Mouse (Mus musculus): ENCODE data around the gene Dgcr2. TPM values are rescaled to one million over a fixed set of nuclear protein-coding genes. Genes with fewer than 3 reads are reported as not detected.
A peak's percentile ranks its signal among the peaks of the same experiment; 100 is the strongest.

Dgcr2 gene
- polyA plus RNA-seq, 1 experiment = 6.8 TPM

DNA sequence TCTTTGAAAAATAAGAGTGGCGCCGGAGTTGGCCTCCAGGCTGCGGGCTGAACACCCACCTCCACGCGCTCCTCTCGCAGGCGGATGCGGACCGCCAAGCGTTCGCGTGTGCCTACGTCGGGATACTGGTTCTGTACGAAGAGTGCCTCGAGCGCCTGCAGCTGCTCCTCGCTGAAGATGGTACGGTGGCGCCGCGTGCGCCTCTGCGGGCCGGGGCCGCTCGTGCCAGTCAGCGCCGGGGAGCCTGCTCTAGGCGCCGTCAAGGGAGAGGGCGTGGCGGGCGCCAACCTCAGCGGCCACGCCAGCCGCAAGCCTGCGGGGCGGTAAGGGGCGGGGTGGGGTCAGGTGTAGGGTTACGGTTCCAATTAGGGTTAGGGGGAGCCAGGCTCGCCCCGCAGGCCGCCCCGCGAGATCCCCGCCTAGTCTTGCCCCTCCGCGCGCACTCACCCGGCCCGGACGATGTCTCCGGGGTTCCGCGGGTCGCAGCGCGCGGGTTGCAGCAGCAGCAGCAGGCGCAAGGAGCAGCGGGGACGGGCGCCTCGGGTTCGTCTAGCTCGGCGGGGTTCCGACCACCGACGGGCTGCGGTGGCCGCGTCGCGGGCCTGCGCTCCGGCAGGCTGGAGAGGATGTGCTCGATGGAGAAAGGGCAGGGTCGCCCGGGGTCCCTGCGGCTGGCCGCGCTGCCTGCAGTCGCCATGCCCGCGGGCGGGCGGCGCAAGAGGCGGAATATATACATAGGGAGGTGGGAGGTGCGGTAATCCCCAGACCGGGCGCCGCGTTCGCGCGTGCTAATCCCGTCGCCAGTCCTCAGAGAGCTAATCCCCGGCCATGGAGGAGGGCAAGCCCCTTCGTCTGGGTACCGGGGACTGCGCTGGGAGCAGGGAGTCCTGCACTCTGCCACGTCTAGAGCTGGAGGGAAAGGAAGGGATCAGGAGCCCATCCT is 16.2 kb upstream of the Dgcr2 start, which contains the start of gene Gsc2:
Gene Gsc2 (minus strand): TSS at position 753 of the 943 bp plus-strand sequence.
- Histone ChIP-seq H3K4me1 (peaks cover 40% of the 10 kb centered on the region), H3K27me3 (replicated peaks) (peaks cover 67% of the 10 kb centered on the region), H3K9me3 (peaks cover 16% of the 10 kb centered on the region), H3K4me3 (replicated peaks) (peak within 1 kb of the TSS; percentile 88), H3K36me3 (replicated peaks; ENCODE audit: low read length) (peaks cover 3% of the 10 kb centered on the region)
- TF ChIP-seq FLI1 (IDR thresholded peaks at IDR 0.05; ENCODE audit: low read length) (no peak), GATA1 (IDR thresholded peaks at IDR 0.05; ENCODE audit: borderline replicate concordance, low read length) (no peak)

DNA sequence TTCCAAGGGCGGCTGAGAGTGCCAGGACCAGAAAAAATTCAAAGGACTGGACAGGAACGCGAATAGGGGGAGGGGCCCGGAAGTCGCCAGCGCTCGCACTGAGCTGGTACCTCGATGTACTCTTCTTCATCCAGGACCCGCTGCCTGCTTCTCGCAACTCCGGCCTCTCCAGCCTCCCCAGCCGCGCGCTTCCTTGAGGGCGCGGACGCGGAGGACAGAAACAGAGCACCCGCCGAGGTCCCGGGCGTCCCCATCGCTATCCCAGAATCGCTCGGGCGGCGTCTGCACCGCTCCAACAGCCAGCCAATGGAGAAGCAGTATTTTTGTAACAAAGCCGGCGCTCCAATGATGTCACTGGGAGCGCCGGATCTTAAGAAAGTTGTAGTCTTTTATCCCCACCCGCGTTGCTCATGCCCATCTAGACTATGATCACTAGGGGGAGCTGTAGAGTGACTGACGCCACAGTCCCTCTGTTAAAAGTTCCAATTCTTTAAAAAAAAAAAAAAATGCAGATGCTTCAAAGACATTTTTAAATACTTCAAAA is 12.8 kb upstream of the Dgcr2 start, which contains the start of gene Ess2:
Gene Ess2 (minus strand): TSS at position 297 of the 544 bp plus-strand sequence.
- H3K36me3 ChIP-seq (replicated peaks; ENCODE audit: low read length) = peaks cover 37% of the 10 kb centered on the region
- peaks cover 44% of the 10 kb centered on the region for H3K27me3 ChIP-seq (replicated peaks)
- TF ChIP-seq GATA1 (IDR thresholded peaks at IDR 0.05; ENCODE audit: borderline replicate concordance, low read length) (no peak), FLI1 (IDR thresholded peaks at IDR 0.05; ENCODE audit: low read length) (no peak)
- peak within 1 kb of the TSS; percentile 97 for H3K4me3 ChIP-seq (replicated peaks)
- 0 out of 2 replicates have a peak, but pooled peaks cover 4% of the 10 kb centered on the region for H3K9me3 ChIP-seq
- H3K4me1 ChIP-seq = peaks cover 37% of the 10 kb centered on the region

GRCm38 (mm10) chr16:17896091-17896490 is 2.3 kb downstream of the Dgcr2 start:
- Histone ChIP-seq H3K4me3 (replicated peaks) (no peak overlapping the region), H3K36me3 (replicated peaks; ENCODE audit: low read length) (peaks cover 30% of the 10 kb centered on the region), H3K27me3 (replicated peaks) (peaks cover 26% of the 10 kb centered on the region), H3K4me1 (peaks cover 15% of the 10 kb centered on the region), H3K9me3 (no peaks in the 10 kb centered on the region)
- TF ChIP-seq FLI1 (IDR thresholded peaks at IDR 0.05; ENCODE audit: low read length) (no peak), GATA1 (IDR thresholded peaks at IDR 0.05; ENCODE audit: borderline replicate concordance, low read length) (no peak)

DNA sequence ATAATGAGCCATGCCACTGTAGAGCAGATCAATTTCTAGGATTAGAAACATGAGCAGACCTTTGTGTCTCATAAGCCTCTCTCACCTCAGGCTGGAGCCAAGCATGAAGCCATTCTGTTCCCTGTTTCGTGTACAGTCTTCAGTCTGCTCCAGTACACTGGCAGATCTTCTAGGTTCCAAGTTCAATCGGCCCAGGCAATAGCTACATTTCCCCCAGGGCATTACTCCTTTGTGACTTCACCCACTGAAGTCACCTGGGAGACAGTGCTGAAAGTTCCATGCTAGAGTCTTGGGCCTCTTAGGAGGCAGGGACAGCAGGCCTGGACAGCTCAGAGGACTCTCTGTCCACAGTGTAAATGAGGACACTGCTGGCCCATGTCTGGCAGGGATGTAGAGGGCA is 4.4 kb downstream of the Dgcr2 start, which contains the start of gene Tssk1:
Gene Tssk1 (plus strand): TSS at position 301 of the 400 bp plus-strand sequence.
- H3K36me3 ChIP-seq (replicated peaks; ENCODE audit: low read length) = peaks cover 14% of the 10 kb centered on the region
- TF ChIP-seq FLI1 (IDR thresholded peaks at IDR 0.05; ENCODE audit: low read length) (no peak), GATA1 (IDR thresholded peaks at IDR 0.05; ENCODE audit: borderline replicate concordance, low read length) (no peak)
- peaks cover 26% of the 10 kb centered on the region for H3K27me3 ChIP-seq (replicated peaks)
- no peaks in the 10 kb centered on the region for H3K9me3 ChIP-seq
- no peak within 1 kb of the TSS for H3K4me3 ChIP-seq (replicated peaks)
- peaks cover 30% of the 10 kb centered on the region for H3K4me1 ChIP-seq

- Histone ChIP-seq H3K4me3 (replicated peaks) (no peak overlapping the region), H3K36me3 (replicated peaks; ENCODE audit: low read length) (peaks cover 6% of the 10 kb centered on the region), H3K4me1 (peaks cover 29% of the 10 kb centered on the region), H3K9me3 (no peaks in the 10 kb centered on the region), H3K27me3 (replicated peaks) (peaks cover 26% of the 10 kb centered on the region)
- TF ChIP-seq GATA1 (IDR thresholded peaks at IDR 0.05; ENCODE audit: borderline replicate concordance, low read length) = no peak
These were observed 5.8 kb downstream of the Dgcr2 start for GRCm38 (mm10) chr16:17892606-17893005.

- Histone ChIP-seq H3K4me3 (replicated peaks) (peak within 1 kb of the TSS; percentile 98), H3K9me3 (no peaks in the 10 kb centered on the region), H3K4me1 (peaks cover 31% of the 10 kb centered on the region), H3K27me3 (replicated peaks) (peaks cover 25% of the 10 kb centered on the region), H3K36me3 (replicated peaks; ENCODE audit: low read length) (peaks cover 6% of the 10 kb centered on the region)
- no peak for TF ChIP-seq GATA1 (IDR thresholded peaks at IDR 0.05; ENCODE audit: borderline replicate concordance, low read length)
- TF ChIP-seq FLI1 (IDR thresholded peaks at IDR 0.05; ENCODE audit: low read length) = no peak
These were observed 6.8 kb downstream of the Dgcr2 start, which contains the start of gene Gm20518 for GRCm38 (mm10) chr16:17891567-17891959. TSS of gene Gm20518 (minus strand) at chr16:17891671.

GRCm38 (mm10) chr16:17890917-17891566 is 7.3 kb downstream of the Dgcr2 start:
- peaks cover 35% of the 10 kb centered on the region for H3K4me1 ChIP-seq
- H3K4me3 ChIP-seq (replicated peaks) = peak overlapping the region; percentile 98
- H3K9me3 ChIP-seq = no peaks in the 10 kb centered on the region
- no peak for TF ChIP-seq GATA1 (IDR thresholded peaks at IDR 0.05; ENCODE audit: borderline replicate concordance, low read length)
- H3K27me3 ChIP-seq (replicated peaks) = peaks cover 22% of the 10 kb centered on the region
- H3K36me3 ChIP-seq (replicated peaks; ENCODE audit: low read length) = peaks cover 8% of the 10 kb centered on the region

DNA sequence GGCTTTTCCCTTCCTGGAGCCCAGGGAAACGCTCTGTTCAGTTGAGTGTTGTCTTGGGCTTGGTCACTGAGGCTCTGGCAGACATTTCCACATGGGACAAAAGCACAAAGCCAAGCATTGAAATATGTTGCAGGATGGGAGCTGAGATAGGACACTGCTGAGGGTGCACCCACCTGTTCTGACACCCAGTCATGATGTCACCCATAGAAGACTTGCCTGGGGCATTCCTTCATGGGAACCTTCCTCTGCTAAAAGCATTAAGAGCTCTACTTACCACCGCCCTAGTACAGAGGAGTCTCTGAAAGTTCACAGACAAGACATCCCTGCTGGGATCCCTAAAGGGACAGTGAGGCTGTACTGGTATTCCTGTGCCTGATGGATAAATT is 8.0 kb downstream of the Dgcr2 start:
- TF ChIP-seq FLI1 (IDR thresholded peaks at IDR 0.05; ENCODE audit: low read length) (no peak), GATA1 (IDR thresholded peaks at IDR 0.05; ENCODE audit: borderline replicate concordance, low read length) (no peak)

GRCm38 (mm10) chr16:17889689-17890341 is 8.5 kb downstream of the Dgcr2 start:
- H3K4me1 ChIP-seq = peaks cover 46% of the 10 kb centered on the region
- peak overlapping the region; percentile 98 for H3K4me3 ChIP-seq (replicated peaks)
- H3K36me3 ChIP-seq (replicated peaks; ENCODE audit: low read length) = peaks cover 16% of the 10 kb centered on the region
- H3K9me3 ChIP-seq = no peaks in the 10 kb centered on the region
- no peak for TF ChIP-seq GATA1 (IDR thresholded peaks at IDR 0.05; ENCODE audit: borderline replicate concordance, low read length)
- no peak for TF ChIP-seq FLI1 (IDR thresholded peaks at IDR 0.05; ENCODE audit: low read length)
- H3K27me3 ChIP-seq (replicated peaks) = peaks cover 10% of the 10 kb centered on the region

More for the DNA sequence above, 8.0 kb downstream of the Dgcr2 start:
- no peaks in the 10 kb centered on the region for H3K9me3 ChIP-seq
- H3K4me3 ChIP-seq (replicated peaks) = peak overlapping the region; percentile 98
- peaks cover 12% of the 10 kb centered on the region for H3K36me3 ChIP-seq (replicated peaks; ENCODE audit: low read length)
- H3K4me1 ChIP-seq = peaks cover 42% of the 10 kb centered on the region
- H3K27me3 ChIP-seq (replicated peaks) = peaks cover 15% of the 10 kb centered on the region
